ENCODE assay signal across 8 mouse cellular contexts in the genomic region with DNA sequence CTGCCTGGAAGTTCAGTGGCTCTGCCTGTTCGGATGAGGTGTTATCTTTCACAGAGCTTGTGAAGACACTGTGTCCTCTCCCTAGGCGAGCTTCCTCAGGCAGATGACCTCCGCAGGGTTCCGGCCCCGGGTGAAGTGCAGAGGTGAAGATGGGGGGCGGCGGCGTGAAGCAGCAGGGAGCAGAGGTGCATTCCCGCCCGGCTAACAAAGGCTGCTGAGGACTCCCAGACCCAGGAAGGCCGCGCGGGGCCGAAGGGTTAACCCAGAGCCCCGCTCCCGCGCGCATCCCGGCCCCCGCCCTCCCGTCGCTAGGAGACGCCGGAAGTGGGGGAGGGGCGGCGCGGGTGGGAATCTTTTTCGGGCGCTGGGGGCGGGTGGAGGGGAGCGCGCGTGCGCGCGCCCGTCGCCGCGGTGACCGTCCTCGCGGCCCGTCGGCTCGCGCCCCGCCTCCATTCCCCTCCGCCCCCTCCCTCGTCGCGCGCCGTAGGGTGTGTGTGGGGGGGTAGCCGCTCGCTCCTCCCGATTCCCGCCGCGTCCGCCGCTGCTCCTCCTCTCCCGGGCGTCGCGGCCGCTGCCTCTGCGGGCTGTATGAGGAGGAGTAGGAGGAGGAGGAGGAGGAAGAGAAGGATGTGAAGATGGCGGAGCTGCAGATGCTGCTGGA. TPM values are rescaled to one million over a fixed set of nuclear protein-coding genes. Genes with fewer than 3 reads are reported as not detected.
A peak's percentile ranks its signal among the peaks of the same experiment; 100 is the strongest.
DNase-seq lines count a peak whose midpoint lies in the region; ATAC-seq and TF ChIP-seq lines count a peak whose summit lies in the region.

A gene (plus strand): TSS at position 452 of the 661 bp plus-strand sequence.

- ATAC-seq in heart, embryonic 13.5 days (ENCODE audit: extremely low read depth, insufficient number of reproducible peaks, low FRiP score, low TSS enrichment), result peak; percentile 84
- ATAC-seq in kidney, postnatal 0 days (replicated peaks; ENCODE audit: low FRiP score, low read depth), result peak; percentile 93

- H3K79me2 ChIP-seq in liver, adult 2 months (ENCODE audit: control insufficient read depth, insufficient read depth, low read length), result peaks cover 2% of the 10 kb centered on the region; the same call in 1 of the 2 replicates
- H3K79me2 ChIP-seq in myocyte (ENCODE audit: control insufficient read depth, insufficient read depth), result peaks cover 32% of the 10 kb centered on the region

- H3K4me3 ChIP-seq in erythroblast, embryonic 14.5 days (replicated peaks), result peak within 1 kb of the TSS; percentile 92
- peak within 1 kb of the TSS; percentile 96 for H3K4me3 ChIP-seq in heart, embryonic 13.5 days
- peak within 1 kb of the TSS; percentile 96 for H3K4me3 ChIP-seq in kidney, postnatal 0 days (replicated peaks; ENCODE audit: low read depth, low read length)
- peak within 1 kb of the TSS; percentile 85 for H3K4me3 ChIP-seq in liver, adult 2 months (ENCODE audit: insufficient read depth, low read depth, low read length)
- H3K4me3 ChIP-seq in myocyte, result peak within 1 kb of the TSS; percentile 73

- WGBS in heart, embryonic 13.5 days, result 1% methylated on average over 45 of the region's 69 CpGs
- WGBS in kidney, postnatal 0 days, result under 1% methylated on average over 22 of the region's 69 CpGs
- under 1% methylated on average over 53 of the region's 69 CpGs for WGBS in liver, adult 2 months

- no peak for TF ChIP-seq POLR2A in liver, adult 2 months (IDR thresholded peaks at IDR 0.05; ENCODE audit: extremely low read depth, insufficient read depth, low read length)
- peak; percentile 58 for TF ChIP-seq POLR2A in myocyte (IDR thresholded peaks at IDR 0.05; ENCODE audit: insufficient read length, low read depth)

- H3K4me1 ChIP-seq in erythroblast, embryonic 14.5 days (ENCODE audit: control insufficient read depth), result peaks cover 19% of the 10 kb centered on the region
- H3K4me1 ChIP-seq in heart, embryonic 13.5 days, result peaks cover 37% of the 10 kb centered on the region
- H3K4me1 ChIP-seq in kidney, postnatal 0 days (replicated peaks; ENCODE audit: insufficient read depth, low read length), result 0 out of 2 replicates have a peak, but pooled peaks cover 5% of the 10 kb centered on the region
- 0 out of 2 replicates have a peak, but pooled peaks cover 3% of the 10 kb centered on the region for H3K4me1 ChIP-seq in liver, adult 2 months (ENCODE audit: control insufficient read depth, insufficient read depth, low read length)

- peak; percentile 84 for DNase-seq in CD4-positive, CD25-positive, alpha-beta regulatory T cell, adult 2 months (ENCODE audit: low read depth, low spot score)
- DNase-seq in brain, embryonic 18.5 days (ENCODE audit: low read depth, low spot score), result peak; percentile 87
- peak; percentile 95 for DNase-seq in kidney, postnatal 0 days (ENCODE audit: low spot score)
- peak; percentile 24 for DNase-seq in liver, adult 2 months (ENCODE audit: extremely low read depth, low read depth, low spot score)
- DNase-seq in splenic B cell, adult 2 months (ENCODE audit: low read depth, low spot score), result peak; percentile 60

- TF ChIP-seq CTCF in kidney, postnatal 0 days (IDR thresholded peaks at IDR 0.05; ENCODE audit: low read depth), result no peak
- no peak for TF ChIP-seq CTCF in liver, adult 2 months (IDR thresholded peaks at IDR 0.05; ENCODE audit: low read depth, low read length)

- H3K27me3 ChIP-seq in erythroblast, embryonic 14.5 days (ENCODE audit: control insufficient read depth), result peaks cover 11% of the 10 kb centered on the region
- no peaks in the 10 kb centered on the region for H3K27me3 ChIP-seq in heart, embryonic 13.5 days (replicated peaks)
- no peaks in the 10 kb centered on the region for H3K27me3 ChIP-seq in kidney, postnatal 0 days (ENCODE audit: insufficient read depth, low read length)
- H3K27me3 ChIP-seq in liver, adult 2 months (ENCODE audit: control insufficient read depth, insufficient read depth, low read length), result no peaks in the 10 kb centered on the region
- H3K27me3 ChIP-seq in myocyte (ENCODE audit: control insufficient read depth, insufficient read depth, insufficient read length), result no peaks in the 10 kb centered on the region
- no peaks in the 10 kb centered on the region; the same call in 1 of the 2 replicates for H3K27me3 ChIP-seq in splenic B cell, adult 2 months (ENCODE audit: control insufficient read depth, insufficient read depth, low read length, poor library complexity, severe bottlenecking)

- H3K9me3 ChIP-seq in erythroblast, embryonic 14.5 days (ENCODE audit: control insufficient read depth, low read length), result no peaks in the 10 kb centered on the region
- H3K9me3 ChIP-seq in heart, embryonic 13.5 days, result no peaks in the 10 kb centered on the region
- no peaks in the 10 kb centered on the region for H3K9me3 ChIP-seq in kidney, postnatal 0 days (replicated peaks; ENCODE audit: low read length)

- peak within 1 kb of the TSS; percentile 97 for H3K9ac ChIP-seq in heart, embryonic 13.5 days
- H3K9ac ChIP-seq in kidney, postnatal 0 days (ENCODE audit: low read depth, low read length), result peak within 1 kb of the TSS; percentile 92
- peak within 1 kb of the TSS; percentile 81 for H3K9ac ChIP-seq in liver, adult 2 months (ENCODE audit: low read depth, low read length)

- peak within 1 kb of the TSS; percentile 54 for H3ac ChIP-seq in myocyte (ENCODE audit: control insufficient read depth, insufficient read length)

- H3K4me2 ChIP-seq in heart, embryonic 13.5 days, result peak within 1 kb of the TSS; percentile 77
- peak within 1 kb of the TSS; percentile 74 for H3K4me2 ChIP-seq in kidney, postnatal 0 days (ENCODE audit: low read length)
- H3K4me2 ChIP-seq in myocyte (ENCODE audit: low read depth), result peak within 1 kb of the TSS; percentile 90

- peak within 1 kb of the TSS; percentile 95 for H3K27ac ChIP-seq in heart, embryonic 13.5 days (replicated peaks)
- peak within 1 kb of the TSS; percentile 95 for H3K27ac ChIP-seq in kidney, postnatal 0 days
- H3K27ac ChIP-seq in liver, adult 2 months (replicated peaks; ENCODE audit: insufficient read depth, low read depth, low read length), result peak within 1 kb of the TSS; percentile 45

- no peaks in the 10 kb centered on the region for H3K36me3 ChIP-seq in erythroblast, embryonic 14.5 days (ENCODE audit: control insufficient read depth)
- no peaks in the 10 kb centered on the region for H3K36me3 ChIP-seq in heart, embryonic 13.5 days
- no peaks in the 10 kb centered on the region for H3K36me3 ChIP-seq in kidney, postnatal 0 days (ENCODE audit: insufficient read depth, low read length)
- H3K36me3 ChIP-seq in liver, adult 2 months (ENCODE audit: control insufficient read depth, insufficient read depth, low read length), result no peaks in the 10 kb centered on the region
- no peaks in the 10 kb centered on the region for H3K36me3 ChIP-seq in myocyte (ENCODE audit: control insufficient read depth, insufficient read depth)
- no peaks in the 10 kb centered on the region for H3K36me3 ChIP-seq in splenic B cell, adult 2 months (ENCODE audit: control insufficient read depth, insufficient read depth, low read length, poor library complexity, severe bottlenecking)

TF ChIP-seq in myocyte, 11 proteins besides CTCF, POLR2A, EP300 and RAD21:
- TF ChIP-seq POLR2AphosphoS2 (IDR thresholded peaks at IDR 0.05; ENCODE audit: insufficient read length, low read depth), result peak; percentile 46
- TF ChIP-seq USF1 (IDR thresholded peaks at IDR 0.05; ENCODE audit: low read depth), result no peak
- no peak for TF ChIP-seq MAX (IDR thresholded peaks at IDR 0.05; ENCODE audit: low read depth)
- TF ChIP-seq MYOG (IDR thresholded peaks at IDR 0.05; ENCODE audit: control insufficient read depth in 1 of 3, insufficient read depth in 1 of 3, insufficient read length in 2 of 3, low read depth in 2 of 3), result no peak
- peak in 1 of 3 experiments; percentile 35 for TF ChIP-seq MYOD1 (IDR thresholded peaks at IDR 0.05; ENCODE audit: control insufficient read depth in 1 of 3, insufficient read length in 2 of 3, low read depth in 2 of 3)

RNA-seq across cellular contexts. Expression of the gene that starts here (rescaled TPM):
- polyA plus RNA-seq in erythroblast, embryonic 14.5 days (2012), result 0.01 and 0.27 TPM in 2 replicates
- 25.8 and 27.2 TPM in 2 replicates for polyA plus RNA-seq in heart, embryonic 13.5 days (2015; fragmentation: Nextera tagmentation; extraction: Ambion mirVana)
- polyA plus RNA-seq in kidney, postnatal 0 days (2015; fragmentation: Nextera tagmentation; extraction: Ambion mirVana), result 22.1 and 22.7 TPM in 2 replicates
- total RNA-seq in liver, adult 2 months (2014; rRNA removed), result 2.2 and 3.7 TPM in 2 replicates
- 0.41 and 0.62 TPM in 2 replicates for polyA plus RNA-seq in liver, adult 2 months (2012; rRNA removed)
- 6.7 TPM for polyA plus RNA-seq in myocyte (2012; fragmentation: generic; extraction: Trizol)

Comparison
In these comparisons a context has a peak if more than half of its experiments do, and no peak if none do; other contexts are left out.
1. Peak in every context shown above with its lines: DNase-seq, ATAC-seq, H3K4me3 ChIP-seq and H3K27ac ChIP-seq.
2. DNase-seq: peak in every context shown above with its lines; median percentile 95 in kidney, postnatal 0 days; 87 in brain, embryonic 18.5 days; 84 in CD4-positive, CD25-positive, alpha-beta regulatory T cell, adult 2 months; 60 in splenic B cell, adult 2 months; 24 in liver, adult 2 months.
3. H3K27ac ChIP-seq: peak in every context shown above with its lines; median percentile 95 in heart, embryonic 13.5 days; 95 in kidney, postnatal 0 days; 45 in liver, adult 2 months.